Mouse (Mus musculus) gastrocnemius, postnatal 14 days (tissue): Measurements from ENCODE around the gene Pdpk1. TPM values are rescaled to one million over a fixed set of nuclear protein-coding genes. Genes with fewer than 3 reads are reported as not detected.
"Not testable (repeated sequence)": the region's sequence is repeated elsewhere in the genome, so short reads cannot be mapped to it uniquely, and the experiment has no call there.

Experiments used
- DNase-seq: peaks from one replicate; pipeline ENCODE4 v3.0.0; 2021; ENCODE audit warnings: mixed read lengths
- intact Hi-C: fragments of 180-260 bp; cut with DNase I; formaldehyde crosslinking; loops from one replicate; pipeline ENCODE4 v1.15.1; 2025; ENCODE audit warnings: low total_unique reads
- total RNA-seq, 2 experiments: library from RNA; stranded (reverse); gene quantifications; 2 replicates each; pipeline ENCODE4 v1.2.3; 2021

Gene Pdpk1
- total RNA-seq, 2 experiments from 2014 or later, result 39.5 to 41.3 TPM

- DNase-seq, result no peak
- intact Hi-C loops, result no loop called here
These were observed 13.4 kb downstream of the Pdpk1 start for GRCm38 (mm10) chr17:24137226-24137880.

DNA sequence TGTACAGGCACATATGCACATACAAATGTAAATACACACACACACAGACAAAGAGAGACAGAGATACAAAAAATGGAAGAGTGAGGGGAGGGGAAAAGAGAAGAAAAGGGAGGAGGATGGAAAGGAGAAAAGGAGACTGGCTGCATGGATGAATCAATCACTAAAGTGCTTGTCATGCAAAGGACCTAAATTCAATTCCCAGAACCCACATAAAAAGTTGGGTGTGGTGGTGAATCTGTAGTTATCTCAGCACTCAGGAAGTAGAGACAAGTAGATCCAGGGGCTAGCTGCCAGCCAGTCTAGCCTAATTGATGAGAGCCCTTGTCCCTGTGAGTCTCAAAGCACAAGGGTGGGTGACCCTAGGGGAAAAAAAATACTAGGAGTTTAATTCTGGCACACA, 16.7 kb downstream of the Pdpk1 start:
- peak; percentile 29 for DNase-seq
- intact Hi-C loops, result no loop called here

DNA sequence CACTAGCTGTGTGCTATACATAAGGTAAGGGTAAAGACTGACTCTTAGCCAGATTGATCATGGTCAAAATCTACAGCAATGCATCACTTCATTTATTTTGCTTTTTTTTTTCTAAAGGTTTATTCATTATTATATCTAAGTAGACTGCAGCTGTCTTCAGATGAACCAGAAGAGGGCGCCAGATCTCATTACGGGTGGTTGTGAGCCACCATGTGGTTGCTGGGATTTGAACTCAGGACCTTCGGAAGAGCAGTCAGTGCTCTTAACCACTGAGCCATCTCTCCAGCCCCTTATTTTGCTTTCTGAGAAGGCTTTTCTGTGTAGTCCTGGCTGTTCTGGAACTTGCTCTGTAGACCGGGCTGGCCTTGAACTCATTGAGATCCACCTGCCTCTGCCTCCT, 17.8 kb downstream of the Pdpk1 start:
- intact Hi-C loops, DNase-seq: not testable (repeated sequence)

DNA sequence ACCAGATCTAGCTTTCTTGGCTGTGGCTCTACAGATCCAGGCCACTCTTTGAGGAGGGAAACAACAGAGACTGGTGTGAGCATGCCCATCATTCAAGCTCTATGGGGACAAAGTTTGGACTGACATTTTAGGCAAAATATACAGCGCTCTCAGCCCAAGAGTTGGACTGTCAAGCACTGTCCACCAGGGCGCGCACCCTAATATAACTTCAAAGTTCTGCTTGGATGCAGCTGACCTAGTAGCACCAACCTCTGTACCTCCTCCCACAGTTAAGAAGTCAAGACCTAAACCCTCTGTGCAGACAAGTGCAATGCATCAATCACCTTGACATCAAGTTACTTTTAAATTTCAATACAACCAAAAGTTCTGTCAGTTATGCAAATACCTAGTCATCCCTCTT, 19.2 kb downstream of the Pdpk1 start:
- intact Hi-C loops, result no loop called here
- DNase-seq, result no peak

DNA sequence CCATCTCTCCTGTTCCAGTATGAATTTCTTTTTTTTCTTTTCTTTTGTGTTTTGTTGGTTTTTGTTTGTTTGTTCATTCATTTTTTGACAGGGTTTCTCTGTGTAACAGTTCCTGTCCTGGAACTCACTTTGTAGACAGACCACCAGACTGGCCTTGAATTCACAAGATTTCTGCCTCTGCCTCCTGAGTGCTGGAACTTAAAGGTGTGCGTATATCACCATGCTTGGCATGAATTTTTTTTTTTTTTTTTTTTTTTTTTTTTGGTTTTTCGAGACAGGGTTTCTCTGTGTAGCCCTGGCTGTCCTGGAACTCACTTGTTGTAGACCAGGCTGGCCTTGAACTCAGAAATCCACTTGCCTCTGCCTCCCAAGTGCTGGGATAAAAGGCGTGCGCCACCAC, 21.5 kb downstream of the Pdpk1 start:
- DNase-seq, intact Hi-C loops: not testable (repeated sequence)

DNA sequence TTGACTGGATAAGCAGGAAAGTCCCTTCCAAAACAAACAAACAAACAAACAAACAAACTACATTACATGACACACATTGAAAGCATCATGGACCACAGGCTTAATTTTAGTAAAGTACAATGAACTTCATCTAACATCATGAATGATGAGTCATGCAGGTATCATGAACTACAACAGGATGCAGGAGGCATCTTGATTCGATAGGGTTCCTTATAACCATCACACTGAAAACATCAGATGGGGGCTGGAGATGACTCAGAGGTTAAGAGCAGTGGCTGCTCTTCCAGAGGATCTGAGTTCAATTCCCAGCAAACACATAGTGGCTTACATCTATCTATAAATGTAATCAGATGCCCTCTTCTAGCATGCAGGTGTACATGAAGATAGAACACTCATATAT, 23.1 kb downstream of the Pdpk1 start:
- intact Hi-C loops, result no loop called here
- no peak for DNase-seq

GRCm38 (mm10) chr17:24126801-24127200, 23.9 kb downstream of the Pdpk1 start:
- intact Hi-C loops, result no loop called here
- no peak for DNase-seq

DNA sequence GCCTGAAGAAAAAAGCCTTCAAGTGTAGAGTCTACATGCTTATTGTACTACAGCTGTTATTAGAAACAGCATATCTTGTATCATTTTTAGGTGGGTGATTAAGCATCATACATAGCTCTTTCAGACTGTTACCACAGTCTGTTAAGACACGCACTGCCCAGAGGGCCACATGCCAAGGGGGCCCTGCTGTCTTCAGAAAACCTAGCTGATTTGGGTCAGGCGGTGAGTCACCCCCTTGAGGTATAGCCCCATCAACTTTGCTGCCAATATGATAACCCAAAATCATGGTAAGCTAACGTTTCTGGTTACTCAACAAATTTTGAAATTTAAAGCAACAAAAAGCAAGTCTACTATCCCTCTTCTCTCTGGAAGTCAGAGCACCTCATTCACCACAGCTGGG, 31.3 kb downstream of the Pdpk1 start:
- intact Hi-C loops, result no loop called here
- no peak for DNase-seq

GRCm38 (mm10) chr17:24113031-24113430, 37.7 kb downstream of the Pdpk1 start:
- intact Hi-C loops, result no loop called here
- no peak for DNase-seq

DNA sequence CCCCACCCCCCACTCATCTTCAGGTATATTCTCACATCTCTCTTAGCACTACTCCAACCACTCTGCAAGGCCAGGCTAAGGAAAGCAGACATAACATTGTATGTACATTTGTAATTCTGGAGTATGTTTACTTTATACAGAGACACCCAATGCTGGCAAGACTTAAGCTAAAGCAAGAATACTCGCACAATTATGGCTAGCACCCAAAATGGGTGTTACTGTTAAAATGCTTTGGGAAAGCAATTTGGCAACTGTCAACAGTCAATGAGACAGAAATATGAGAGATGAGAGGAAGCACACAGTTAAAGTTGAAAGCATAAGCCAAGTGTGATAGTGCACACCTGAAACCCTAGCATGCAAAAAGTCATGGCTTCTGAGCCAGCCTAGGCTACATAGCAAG, 39.5 kb downstream of the Pdpk1 start:
- no peak for DNase-seq
- intact Hi-C loops, result no loop called here

GRCm38 (mm10) chr17:24108896-24109295, 41.8 kb downstream of the Pdpk1 start:
- DNase-seq, result peak; percentile 11
- intact Hi-C loops, result no loop called here

DNA sequence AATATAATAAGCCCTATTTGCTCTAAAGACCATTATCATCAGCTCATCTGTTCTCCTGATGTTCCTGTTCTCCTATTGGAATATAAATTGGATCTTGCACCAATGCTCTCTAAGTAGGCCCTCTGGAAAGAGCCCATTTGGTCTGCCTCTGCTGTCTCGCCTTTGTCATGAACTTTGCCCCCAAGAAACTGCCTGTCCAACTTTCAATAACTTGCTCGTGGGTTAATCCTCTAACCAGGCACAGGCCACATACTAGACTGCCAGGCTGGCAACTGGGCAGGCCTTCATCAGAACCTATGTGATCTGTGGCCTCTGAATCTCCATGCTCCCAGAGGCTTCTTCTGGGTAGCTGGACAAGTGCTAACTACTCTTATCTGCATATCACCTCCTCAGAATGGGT, 45.6 kb downstream of the Pdpk1 start:
- DNase-seq, result no peak
- intact Hi-C loops, result no loop called here

DNA sequence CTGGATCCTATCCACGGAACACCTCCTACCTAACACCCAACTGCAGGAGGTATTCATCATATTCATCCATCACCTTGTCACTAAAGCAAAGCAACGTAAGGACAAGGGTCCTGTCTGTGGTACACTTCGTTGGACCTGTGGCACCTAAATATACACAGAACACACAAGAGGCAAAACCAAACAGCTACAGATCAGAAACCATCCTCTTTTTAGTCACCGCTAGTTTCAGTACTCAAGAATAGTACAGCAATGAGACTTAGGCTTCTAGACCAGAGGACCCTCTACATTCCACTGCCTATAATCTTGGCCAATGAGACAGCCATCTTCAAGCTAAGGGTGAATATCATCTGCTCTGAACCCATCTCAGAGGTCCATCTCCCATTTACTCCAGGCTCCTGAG, 52.4 kb downstream of the Pdpk1 start:
- no peak for DNase-seq
- intact Hi-C loops, result no loop called here

DNA sequence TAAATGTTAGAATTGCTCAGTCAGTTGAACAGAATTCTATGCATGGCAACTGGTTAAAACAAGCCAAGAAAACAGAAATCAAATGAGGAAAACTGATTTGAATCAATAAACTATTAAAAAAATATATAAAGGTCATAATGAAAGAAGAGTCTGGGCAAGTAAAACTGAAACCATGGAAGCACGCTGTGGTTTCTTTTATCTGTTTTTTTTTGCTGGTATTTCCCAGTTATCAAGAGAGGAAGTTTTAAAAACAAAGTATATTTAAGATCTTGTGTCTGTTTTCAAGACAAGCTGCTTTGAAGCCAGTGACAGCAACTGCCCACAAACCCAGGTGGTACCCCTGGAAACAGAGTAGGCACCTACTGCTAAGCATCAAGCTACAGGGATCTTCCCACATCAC, 60.1 kb downstream of the Pdpk1 start:
- DNase-seq, result no peak

DNA sequence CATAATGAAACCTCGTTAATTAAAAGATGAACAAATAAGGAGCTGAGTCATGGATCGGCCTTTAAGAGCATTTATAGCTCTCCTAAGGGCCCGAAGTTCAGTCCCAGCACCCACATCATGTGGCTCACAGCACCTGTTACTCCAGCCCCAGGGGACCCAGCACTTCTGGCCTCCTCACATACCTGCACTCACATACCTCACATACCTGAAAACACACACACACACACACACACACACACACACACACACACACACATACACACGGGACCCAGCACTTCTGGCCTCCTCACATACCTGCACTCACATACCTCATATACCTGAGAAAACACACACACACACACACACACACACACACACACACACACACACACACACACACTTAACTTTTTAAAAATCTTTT, 64.3 kb downstream of the Pdpk1 start:
- intact Hi-C loops, DNase-seq: not testable (repeated sequence)

More for the DNA sequence above, 60.1 kb downstream of the Pdpk1 start:
- intact Hi-C loops, result no loop called here

GRCm38 (mm10) chr17:24084593-24084992, 66.1 kb downstream of the Pdpk1 start:
- intact Hi-C loops, result no loop called here

GRCm38 (mm10) chr17:24077101-24077500, 73.6 kb downstream of the Pdpk1 start:
- intact Hi-C loops, result no loop called here
- DNase-seq, result no peak

More at GRCm38 (mm10) chr17:24084593-24084992, 66.1 kb downstream of the Pdpk1 start:
- DNase-seq, result no peak

DNA sequence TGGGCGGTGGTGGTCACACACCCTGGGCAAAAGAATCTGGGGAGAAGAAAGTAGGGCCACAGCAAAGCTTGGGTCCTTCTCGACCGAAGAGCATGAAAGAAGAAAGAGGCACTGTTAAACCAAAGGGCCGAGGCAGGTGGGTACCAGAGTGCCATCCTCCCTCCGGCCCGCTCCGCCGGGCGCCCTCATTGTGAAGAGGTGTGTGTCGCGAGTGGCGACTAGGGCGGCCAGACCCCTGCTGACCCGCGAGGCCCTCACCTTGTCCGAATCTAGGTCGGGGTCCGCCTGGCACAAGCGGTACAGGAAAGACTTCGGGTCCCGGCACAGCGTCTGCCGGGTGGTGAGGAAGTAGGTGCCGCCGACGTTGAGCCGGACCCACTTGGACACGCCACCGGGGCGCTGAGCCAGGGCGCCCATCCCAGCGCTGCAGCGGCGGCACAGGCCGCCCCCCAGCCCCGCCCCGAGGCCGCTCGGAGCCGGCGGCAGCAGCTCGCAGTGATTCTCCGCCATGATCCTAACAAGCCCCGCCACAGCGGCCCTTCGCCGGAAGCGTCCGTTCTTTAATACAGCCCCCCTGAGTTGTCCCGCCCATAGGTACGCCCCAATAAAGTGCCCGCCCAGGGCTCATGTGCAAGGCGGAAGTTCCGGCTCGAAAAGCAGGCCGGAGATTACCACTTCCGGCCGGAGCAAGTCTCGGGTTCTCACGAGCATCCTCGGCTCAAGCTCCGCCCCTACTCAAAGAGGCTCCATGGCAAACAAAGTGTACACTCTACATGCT, 77.6 kb downstream of the Pdpk1 start, which contains the start of gene Kctd5:
Gene Kctd5 (minus strand): TSS at position 567 of the 778 bp plus-strand sequence.
- intact Hi-C loops, result no loop called here
- DNase-seq, result peak; percentile 92

GRCm38 (mm10) chr17:24069531-24069930, 81.2 kb downstream of the Pdpk1 start:
- intact Hi-C loops, result no loop called here
- no peak for DNase-seq

DNA sequence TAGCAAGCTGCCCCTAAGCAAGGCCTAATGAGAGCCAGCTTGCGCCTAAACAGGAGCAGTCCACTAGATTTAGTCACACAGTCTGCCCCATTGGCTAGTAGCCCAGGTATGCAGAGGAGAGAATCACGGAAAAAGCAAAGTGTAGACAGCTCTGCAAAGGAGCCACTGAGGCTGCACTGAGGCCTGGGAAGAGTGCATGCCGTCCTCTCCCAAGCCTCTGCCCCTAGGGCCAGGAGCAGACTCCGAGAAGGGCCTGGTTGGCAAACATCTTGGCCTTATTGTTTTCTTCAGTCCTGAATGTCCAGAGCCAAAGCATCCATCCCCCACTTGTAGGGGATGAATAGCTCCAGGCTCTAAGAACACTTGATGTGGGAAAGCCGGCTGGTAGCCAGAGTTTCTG, 82.5 kb downstream of the Pdpk1 start:
- intact Hi-C loops, result no loop called here
- DNase-seq, result no peak
